Mouse (Mus musculus) CH12.LX (cell line): Measurements from ENCODE around the gene Elane.

Experiments
- CHD1 ChIP-seq: IDR thresholded peaks from 2 replicates; pipeline ENCODE4 v1.6.1; 2012; ENCODE audit warnings: low read depth, low read length, improper control_type of control experiment, inconsistent platforms
- MAX ChIP-seq: IDR thresholded peaks from 2 replicates; pipeline ENCODE4 v1.6.1; 2011; ENCODE audit warnings: low read length, improper control_type of control experiment
- POLR2AphosphoS2 ChIP-seq: IDR thresholded peaks from 2 replicates; pipeline ENCODE4 v1.6.1; 2011; ENCODE audit warnings: low read depth, low read length, improper control_type of control experiment
- TBP ChIP-seq: conservative IDR thresholded peaks from 2 replicates; pipeline ENCODE4 v1.6.1; 2011; ENCODE audit warnings: low read depth, low read length, improper control_type of control experiment
- ZC3H11A ChIP-seq: IDR thresholded peaks from 2 replicates; pipeline ENCODE4 v1.6.1; 2012; ENCODE audit warnings: low read depth, mild to moderate bottlenecking, inconsistent platforms, low read length, improper control_type of control experiment

DNA sequence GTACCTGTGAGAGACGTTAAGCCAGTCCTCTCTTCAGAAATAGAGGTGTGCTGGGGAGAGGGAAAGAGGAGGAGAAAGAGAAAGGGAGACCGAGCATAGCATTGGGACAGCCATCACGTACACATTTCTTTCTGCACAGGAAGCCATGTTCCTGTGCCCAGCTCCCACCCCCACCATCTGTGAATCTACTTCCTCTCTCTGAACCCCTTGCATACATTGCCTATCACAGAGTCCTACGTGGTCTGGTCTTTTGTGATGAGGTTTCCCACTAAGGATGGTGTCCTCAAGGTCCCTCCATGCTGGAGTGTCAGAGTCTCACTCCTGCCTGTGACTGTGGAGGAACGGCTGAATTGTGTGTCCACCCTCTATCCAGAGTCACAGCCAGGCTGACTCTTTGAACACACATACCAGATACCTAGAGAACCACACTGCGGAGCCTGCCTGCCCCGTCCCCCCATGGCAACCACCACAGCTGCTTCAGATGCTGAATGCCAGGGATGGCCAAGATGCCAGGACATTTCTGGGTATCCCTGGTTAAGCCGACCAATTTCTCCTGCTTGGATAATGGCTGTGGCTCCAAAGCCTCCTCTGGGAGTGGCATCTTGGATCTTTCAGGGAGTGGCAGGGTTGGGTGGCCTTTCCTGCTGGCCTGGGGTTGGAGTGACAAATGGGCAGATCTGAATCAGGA lies 36.0 kb upstream of the Elane start:
- TF ChIP-seq POLR2AphosphoS2: no peak
- TF ChIP-seq ZC3H11A: no peak
- no peak for TF ChIP-seq TBP
- no peak for TF ChIP-seq MAX
- TF ChIP-seq CHD1: no peak
